In the genomic region with DNA sequence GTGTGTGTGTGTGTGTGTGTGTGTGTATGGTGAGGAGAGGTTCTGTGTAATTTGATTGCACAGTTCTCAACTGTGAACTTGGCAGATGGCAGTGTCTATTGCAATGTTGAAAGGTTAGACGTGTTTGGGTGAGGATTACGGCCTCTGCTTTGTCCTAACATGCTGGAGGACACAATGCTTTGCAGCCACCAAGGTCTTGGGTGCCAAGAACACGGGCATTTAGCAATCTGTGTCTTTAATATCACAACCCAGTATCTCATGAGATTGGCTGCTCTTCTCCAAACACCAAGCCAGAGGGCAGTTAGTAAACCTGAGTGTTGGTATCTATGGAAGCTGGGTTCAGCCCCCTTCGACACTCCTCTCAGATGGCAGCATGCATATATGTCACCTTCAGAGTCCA, we compare ENCODE assay signal across 21 mouse cellular contexts. TPM values are rescaled to one million over a fixed set of nuclear protein-coding genes. Genes with fewer than 3 reads are reported as not detected.
"Had no signal": no experiment of that assay in that cellular context is flagged by ENCODE, and none has a peak within 500 bp of the region (broad histone marks: within the 10 kb centered on the region; RNA-seq: fewer than 3 reads in every experiment).

No protein-coding gene starts in this region.

- H3K4me1 ChIP-seq: lung, embryonic 15.5 days; midbrain, embryonic 13.5 days; midbrain, embryonic 15.5 days; neural tube, embryonic 12.5 days; stomach, embryonic 15.5 days had no signal

- DNase-seq: liver, postnatal 0 days; lung, adult 2 months; lung, postnatal 14 days; lung, postnatal 36 days; right cerebral cortex, postnatal 14 days; thymus, adult 2 months; thymus, postnatal 14 days; thymus, postnatal 36 days had no signal

- H3K4me3 ChIP-seq: lung, embryonic 15.5 days; megakaryocyte, embryonic 14.5 days; midbrain, embryonic 13.5 days; midbrain, embryonic 15.5 days; neural tube, embryonic 12.5 days; stomach, embryonic 15.5 days had no signal

- H3K27ac ChIP-seq: lung, embryonic 15.5 days; macrophage; midbrain, embryonic 13.5 days; midbrain, embryonic 15.5 days; neural tube, embryonic 12.5 days; stomach, embryonic 15.5 days; stomach, postnatal 0 days had no signal

RNA-seq across cellular contexts. Expression of a gene that starts 22.5 kb away (rescaled TPM):
- total RNA-seq: megakaryocyte progenitor cell, adult 5-6 weeks; monocyte, adult 5-6 weeks; neutrophil, adult 5-6 weeks had no signal
- polyA plus RNA-seq: liver, postnatal 0 days; macrophage; midbrain, embryonic 11.5 days; spleen, adult 2 months had no signal
